Mouse (Mus musculus): Measurements from ENCODE around the gene Ahnak. TPM values are rescaled to one million over a fixed set of nuclear protein-coding genes. Genes with fewer than 3 reads are reported as not detected.

Ahnak gene
- polyA plus RNA-seq, 1 experiment from 2014 or later, result 103 TPM

- H3K27ac ChIP-seq (replicated peaks), result peak overlapping the region; percentile 99
- H3K27me3 ChIP-seq (ENCODE audit: control insufficient read depth, insufficient read depth, low read length), result no peaks in the 10 kb centered on the region
- no peaks in the 10 kb centered on the region for H3K36me3 ChIP-seq (ENCODE audit: control insufficient read depth, insufficient read depth, low read length)
- DNase-seq (ENCODE audit: low spot score) (peak; percentile 90), ATAC-seq (ENCODE audit: low FRiP score, low TSS enrichment) (peak; percentile 16)
- peaks cover 27% of the 10 kb centered on the region for H3K4me1 ChIP-seq (replicated peaks; ENCODE audit: control insufficient read depth, insufficient read depth)
- H3K9ac ChIP-seq (ENCODE audit: low read length), result peak overlapping the region; percentile 97
- TF ChIP-seq CTCF (IDR thresholded peaks at IDR 0.05; ENCODE audit: low read depth), result peak; percentile 92
- TF ChIP-seq EP300 (optimal IDR thresholded peaks at IDR 0.05), result no peak
- H3K4me3 ChIP-seq (ENCODE audit: low read depth, low read length), result peak overlapping the region; percentile 91
- peak overlapping the region; percentile 76 for H3K4me2 ChIP-seq (replicated peaks; ENCODE audit: low read depth)
- H3K9me3 ChIP-seq (ENCODE audit: control insufficient read depth, low read length), result no peaks in the 10 kb centered on the region
- 27% methylated on average over 12 of the region's 12 CpGs for WGBS
Measured at GRCm38 (mm10) chr19:8992769-8993624, 3.9 kb downstream of the Ahnak start.

- TF ChIP-seq CTCF (IDR thresholded peaks at IDR 0.05; ENCODE audit: low read depth), result no peak
- TF ChIP-seq EP300 (optimal IDR thresholded peaks at IDR 0.05), result no peak
- Histone ChIP-seq H3K36me3 (ENCODE audit: control insufficient read depth, insufficient read depth, low read length) (no peaks in the 10 kb centered on the region), H3K27me3 (ENCODE audit: control insufficient read depth, insufficient read depth, low read length) (no peaks in the 10 kb centered on the region), H3K9ac (ENCODE audit: low read length) (no peak overlapping the region; the same call in 1 of the 2 replicates), H3K9me3 (ENCODE audit: control insufficient read depth, low read length) (no peaks in the 10 kb centered on the region), H3K4me3 (ENCODE audit: low read depth, low read length) (peak overlapping the region; percentile 10; the same call in 1 of the 2 replicates), H3K4me1 (replicated peaks; ENCODE audit: control insufficient read depth, insufficient read depth) (peaks cover 27% of the 10 kb centered on the region), H3K4me2 (replicated peaks; ENCODE audit: low read depth) (peak overlapping the region; percentile 76), H3K27ac (replicated peaks) (peak overlapping the region; percentile 99)
- ATAC-seq (ENCODE audit: low FRiP score, low TSS enrichment) (no peak), DNase-seq (ENCODE audit: low spot score) (no peak)
- WGBS, result 55% methylated on average over 2 of the region's 2 CpGs
Measured at GRCm38 (mm10) chr19:8993625-8993912, 4.5 kb downstream of the Ahnak start.

GRCm38 (mm10) chr19:8994813-8995607 lies 5.9 kb downstream of the Ahnak start:
- 45% methylated on average over 10 of the region's 10 CpGs for WGBS
- Histone ChIP-seq H3K9me3 (ENCODE audit: control insufficient read depth, low read length) (no peaks in the 10 kb centered on the region), H3K4me2 (replicated peaks; ENCODE audit: low read depth) (peak overlapping the region; percentile 29), H3K27me3 (ENCODE audit: control insufficient read depth, insufficient read depth, low read length) (no peaks in the 10 kb centered on the region), H3K27ac (replicated peaks) (peak overlapping the region; percentile 82), H3K36me3 (ENCODE audit: control insufficient read depth, insufficient read depth, low read length) (peaks cover 6% of the 10 kb centered on the region; the same call in 1 of the 2 replicates), H3K4me1 (replicated peaks; ENCODE audit: control insufficient read depth, insufficient read depth) (peaks cover 33% of the 10 kb centered on the region), H3K4me3 (ENCODE audit: low read depth, low read length) (no peak overlapping the region), H3K9ac (ENCODE audit: low read length) (no peak overlapping the region)
- peak; percentile 44 for DNase-seq (ENCODE audit: low spot score)
- ATAC-seq (ENCODE audit: low FRiP score, low TSS enrichment), result peak; percentile 30
- TF ChIP-seq EP300 (optimal IDR thresholded peaks at IDR 0.05) (no peak), CTCF (IDR thresholded peaks at IDR 0.05; ENCODE audit: low read depth) (peak; percentile 18; the same call in 1 of the 2 replicates)

GRCm38 (mm10) chr19:8996601-8997000 lies 7.5 kb downstream of the Ahnak start:
- Histone ChIP-seq H3K9ac (ENCODE audit: low read length) (no peak overlapping the region), H3K4me3 (ENCODE audit: low read depth, low read length) (no peak overlapping the region), H3K27ac (replicated peaks) (peak overlapping the region; percentile 91), H3K9me3 (ENCODE audit: control insufficient read depth, low read length) (no peaks in the 10 kb centered on the region), H3K36me3 (ENCODE audit: control insufficient read depth, insufficient read depth, low read length) (peaks cover 18% of the 10 kb centered on the region), H3K4me1 (replicated peaks; ENCODE audit: control insufficient read depth, insufficient read depth) (peaks cover 33% of the 10 kb centered on the region), H3K4me2 (replicated peaks; ENCODE audit: low read depth) (no peak overlapping the region), H3K27me3 (ENCODE audit: control insufficient read depth, insufficient read depth, low read length) (no peaks in the 10 kb centered on the region)
- DNase-seq (ENCODE audit: low spot score) (no peak), ATAC-seq (ENCODE audit: low FRiP score, low TSS enrichment) (no peak)
- WGBS, result 79% methylated on average over 6 of the region's 6 CpGs
- TF ChIP-seq EP300 (optimal IDR thresholded peaks at IDR 0.05), result no peak
- peak; percentile 47; the same call in 1 of the 2 replicates for TF ChIP-seq CTCF (IDR thresholded peaks at IDR 0.05; ENCODE audit: low read depth)

- Histone ChIP-seq H3K27ac (replicated peaks) (peak overlapping the region; percentile 91), H3K4me2 (replicated peaks; ENCODE audit: low read depth) (peak overlapping the region; percentile 32), H3K36me3 (ENCODE audit: control insufficient read depth, insufficient read depth, low read length) (peaks cover 27% of the 10 kb centered on the region), H3K4me3 (ENCODE audit: low read depth, low read length) (no peak overlapping the region), H3K9me3 (ENCODE audit: control insufficient read depth, low read length) (no peaks in the 10 kb centered on the region), H3K4me1 (replicated peaks; ENCODE audit: control insufficient read depth, insufficient read depth) (peaks cover 27% of the 10 kb centered on the region), H3K9ac (ENCODE audit: low read length) (0 out of 2 replicates have a peak overlapping the region, but pooled peaks have one; percentile 2), H3K27me3 (ENCODE audit: control insufficient read depth, insufficient read depth, low read length) (no peaks in the 10 kb centered on the region)
- 10% methylated on average over 4 of the region's 4 CpGs for WGBS
- TF ChIP-seq EP300 (optimal IDR thresholded peaks at IDR 0.05), result no peak
- peak; percentile 36 for TF ChIP-seq CTCF (IDR thresholded peaks at IDR 0.05; ENCODE audit: low read depth)
- ATAC-seq (ENCODE audit: low FRiP score, low TSS enrichment) (peak; percentile 96), DNase-seq (ENCODE audit: low spot score) (peak; percentile 95)
Measured at GRCm38 (mm10) chr19:8997546-8997945, 8.5 kb downstream of the Ahnak start.
